Mouse (Mus musculus) liver, embryonic 14.5 days (tissue): Measurements from ENCODE around the gene Cct4. TPM values are rescaled to one million over a fixed set of nuclear protein-coding genes. Genes with fewer than 3 reads are reported as not detected.
A peak's percentile ranks its signal among the peaks of the same experiment; 100 is the strongest.

Source experiments
- ATAC-seq: fragments of 200-750 bp; cut with Nextera tagmentation; 2 replicates; pipeline ENCODE4 v1.8.0; 2017; ENCODE audit warnings: moderate number of reproducible peaks, mild to moderate bottlenecking, moderate library complexity; ENCODE audit not compliant: insufficient read depth
- DNase-seq, 3 experiments: peaks; one replicate each; pipeline ENCODE4 v3.0.0-alpha.2; 2012 to 2013; ENCODE audit warnings: low read depth in 3 of 3, low spot score in 3 of 3
- H3K27ac ChIP-seq: fragments of 300-500 bp; sonication (generic); 2 replicates; pipeline ENCODE4 v1.5.1; 2014; ENCODE audit warnings: moderate library complexity, mild to moderate bottlenecking, control low read depth, inconsistent platforms
- H3K27me3 ChIP-seq: fragments of 300-500 bp; sonication (generic); 2 replicates; pipeline ENCODE4 v1.6.1; 2014; ENCODE audit warnings: mild to moderate bottlenecking, low read length, moderate library complexity; ENCODE audit not compliant: control insufficient read depth, insufficient read depth
- H3K36me3 ChIP-seq: fragments of 300-500 bp; sonication (generic); replicated peaks from 2 replicates; pipeline ENCODE4 v1.6.1; 2014; ENCODE audit warnings: low read depth; ENCODE audit not compliant: control insufficient read depth, insufficient read depth
- H3K4me1 ChIP-seq, 2 experiments: fragments of 200-500 bp in 1 of 2; fragments of 300-500 bp in 1 of 2; sonication (generic) in 1 of 2; replicated peaks; 2 replicates each; pipeline ENCODE4 v1.6.1; 2012 to 2014; ENCODE audit warnings: antibody characterized with exemption in 1 of 2, inconsistent platforms in 1 of 2, low read length in 1 of 2; ENCODE audit not compliant: control insufficient read depth in 2 of 2, insufficient read depth in 2 of 2
- H3K4me2 ChIP-seq: fragments of 300-500 bp; sonication (generic); 2 replicates; pipeline ENCODE4 v1.6.1; 2014; ENCODE audit warnings: low read depth, mild to moderate bottlenecking, control low read depth, moderate library complexity
- H3K4me3 ChIP-seq, 2 experiments: fragments of 200-500 bp in 1 of 2; fragments of 300-500 bp in 1 of 2; sonication (generic) in 1 of 2; 2 replicates each; pipeline ENCODE4 v1.5.1; 2012 to 2014; ENCODE audit warnings: low read depth in 2 of 2, low read length in 2 of 2, mild to moderate bottlenecking in 2 of 2, control low read depth in 1 of 2, inconsistent platforms in 1 of 2, moderate library complexity in 1 of 2; ENCODE audit not compliant: insufficient read depth in 1 of 2
- H3K9ac ChIP-seq: fragments of 300-500 bp; sonication (generic); replicated peaks from 2 replicates; pipeline ENCODE4 v1.6.1; 2014; ENCODE audit warnings: mild to moderate bottlenecking, control low read depth, moderate library complexity
- H3K9me3 ChIP-seq: fragments of 300-500 bp; sonication (generic); 2 replicates; pipeline ENCODE4 v1.6.1; 2016; ENCODE audit warnings: low read length, mixed read lengths; ENCODE audit not compliant: control insufficient read depth
- CTCF ChIP-seq: IDR thresholded peaks from 2 replicates; pipeline ENCODE4 v1.5.1; 2016; ENCODE audit warnings: antibody characterized with exemption, low read depth, control low read depth
- EP300 ChIP-seq: IDR thresholded peaks from 2 replicates; pipeline ENCODE4 v1.6.1; 2016; ENCODE audit warnings: antibody characterized with exemption, low read depth
- WGBS: fragments of 180-500 bp; shearing (Covaris S2); extraction: QIAGEN DNeasy Blood & Tissue Kit; methylation state at CpG from one replicate; pipeline ENCODE4 v1.1.7; 2014; ENCODE audit not compliant: insufficient replicate concordance; 5-methylcytosine and 5-hydroxymethylcytosine counted together
- polyA plus RNA-seq, 2 experiments: library from polyadenylated mRNA; depleted of rRNA in 1 of 2; stranded (reverse) in 1 of 2; unstranded in 1 of 2; fragments of >200 nt; fragmentation: Nextera tagmentation in 1 of 2; extraction: Ambion mirVana in 1 of 2; gene quantifications; 2 replicates each; pipeline versions ENCODE4 v1.2.1 to v1.2.3; 2012 to 2014

Cct4 gene
- polyA plus RNA-seq, 2 experiments, result 65.4 to 142 TPM

- H3K27ac ChIP-seq, result no peak overlapping the region
- TF ChIP-seq CTCF (no peak), EP300 (no peak)
- H3K4me1 ChIP-seq, result no peaks in the 10 kb centered on the region
- H3K27me3 ChIP-seq, result no peaks in the 10 kb centered on the region
- H3K4me3 ChIP-seq, result no peak overlapping the region
- H3K9me3 ChIP-seq, result no peaks in the 10 kb centered on the region
- ATAC-seq (no peak), DNase-seq (no peak)
- 45% methylated on average over 1 of the region's 1 CpGs for WGBS
- no peaks in the 10 kb centered on the region for H3K36me3 ChIP-seq
- H3K4me2 ChIP-seq, result no peak overlapping the region
- H3K9ac ChIP-seq, result no peak overlapping the region
Measured at GRCm38 (mm10) chr11:23013096-23013495, 22.8 kb downstream of the Cct4 start.

DNA sequence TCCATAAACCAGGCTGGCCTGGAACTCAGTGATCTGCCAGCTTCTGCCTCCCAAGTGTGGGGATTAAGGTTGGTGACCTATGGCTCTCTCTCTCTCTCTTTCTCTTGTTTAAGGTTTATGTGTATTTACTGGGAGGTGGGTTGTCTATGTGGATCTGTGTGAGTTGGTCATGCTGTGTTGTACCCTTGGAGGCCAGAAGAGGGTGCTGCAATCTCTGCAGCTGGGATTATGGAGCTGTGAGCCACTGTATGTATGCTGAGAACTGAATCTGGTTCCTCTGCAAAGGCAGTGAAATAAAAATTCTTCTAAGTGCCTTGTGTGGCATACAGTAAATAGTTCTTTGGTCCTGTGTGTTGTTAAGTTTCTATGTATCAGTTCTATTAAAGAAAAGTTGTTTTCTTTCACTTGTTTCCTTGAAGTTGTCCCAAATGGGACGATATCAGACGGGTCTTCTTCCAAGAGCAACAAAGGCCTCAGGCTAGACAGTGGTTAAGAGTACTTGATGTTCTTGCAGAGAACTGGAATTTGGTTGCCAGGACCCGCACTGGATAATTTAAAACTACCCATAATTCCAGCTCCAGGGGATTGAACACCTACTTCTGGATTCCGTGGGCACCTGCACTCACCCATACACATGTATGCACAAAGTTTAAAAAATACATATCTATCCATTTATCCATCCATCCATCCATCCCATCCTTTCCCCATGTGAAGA, 23.4 kb downstream of the Cct4 start:
- H3K4me3 ChIP-seq, result no peak overlapping the region
- H3K36me3 ChIP-seq, result no peaks in the 10 kb centered on the region
- H3K4me2 ChIP-seq, result no peak overlapping the region
- TF ChIP-seq EP300, result no peak
- TF ChIP-seq CTCF, result peak; percentile 77
- no peaks in the 10 kb centered on the region for H3K9me3 ChIP-seq
- DNase-seq (no peak), ATAC-seq (no peak)
- H3K27ac ChIP-seq, result no peak overlapping the region
- no peaks in the 10 kb centered on the region for H3K27me3 ChIP-seq
- H3K4me1 ChIP-seq, result no peaks in the 10 kb centered on the region
- H3K9ac ChIP-seq, result no peak overlapping the region
- WGBS, result 77% methylated on average over 4 of the region's 4 CpGs

DNA sequence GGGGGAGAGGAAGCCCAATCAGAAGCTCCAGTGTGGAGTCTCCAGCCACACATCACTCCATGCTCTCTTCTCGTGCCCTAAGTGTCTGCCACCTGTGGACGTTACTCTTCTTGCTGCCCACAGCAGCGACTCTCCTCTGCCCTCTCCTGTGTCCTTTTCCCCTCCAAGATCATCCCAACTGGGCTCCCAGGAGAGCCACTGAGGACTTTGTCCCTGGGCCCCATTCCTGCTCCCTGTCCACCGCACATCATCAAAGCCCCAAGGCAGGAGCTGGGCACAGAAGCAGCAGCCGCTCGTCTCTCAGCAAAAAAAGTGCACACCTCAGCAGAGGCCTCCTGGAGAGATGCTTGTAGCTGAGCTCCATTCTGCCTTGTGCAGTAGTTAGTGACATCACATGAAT, 24.7 kb downstream of the Cct4 start:
- Histone ChIP-seq H3K4me1 (no peaks in the 10 kb centered on the region), H3K27me3 (no peaks in the 10 kb centered on the region), H3K4me3 (no peak overlapping the region), H3K9me3 (no peaks in the 10 kb centered on the region), H3K27ac (no peak overlapping the region), H3K36me3 (no peaks in the 10 kb centered on the region), H3K9ac (no peak overlapping the region), H3K4me2 (no peak overlapping the region)
- ATAC-seq (no peak), DNase-seq (no peak)
- TF ChIP-seq CTCF (no peak), EP300 (no peak)
- WGBS, result 75% methylated on average over 6 of the region's 6 CpGs

DNA sequence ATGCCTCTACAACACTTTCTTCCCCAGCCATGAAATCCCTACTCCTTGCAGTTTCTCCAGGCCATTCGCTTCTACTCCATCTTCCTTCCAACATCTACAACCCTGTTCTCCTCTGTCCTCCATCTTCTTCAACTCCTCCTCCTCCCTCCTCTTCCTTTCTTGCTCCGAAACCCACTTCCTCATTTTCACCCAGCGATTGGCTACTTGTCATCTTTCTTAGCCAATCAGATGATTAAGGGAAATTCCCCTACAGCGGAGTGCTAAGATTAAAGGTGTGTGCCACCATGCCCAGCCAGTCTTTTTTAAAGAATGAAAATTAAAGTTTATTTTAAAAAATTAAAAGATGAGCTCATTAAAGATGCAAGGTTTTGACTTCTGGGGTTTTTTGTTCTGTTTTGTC, 27.6 kb downstream of the Cct4 start:
- DNase-seq (no peak), ATAC-seq (no peak)
- WGBS, result 54% methylated on average over 4 of the region's 4 CpGs
- Histone ChIP-seq H3K9me3 (no peaks in the 10 kb centered on the region), H3K4me3 (no peak overlapping the region), H3K27me3 (no peaks in the 10 kb centered on the region), H3K36me3 (no peaks in the 10 kb centered on the region), H3K27ac (no peak overlapping the region), H3K9ac (no peak overlapping the region), H3K4me2 (no peak overlapping the region), H3K4me1 (no peaks in the 10 kb centered on the region)
- TF ChIP-seq CTCF (no peak), EP300 (no peak)

DNA sequence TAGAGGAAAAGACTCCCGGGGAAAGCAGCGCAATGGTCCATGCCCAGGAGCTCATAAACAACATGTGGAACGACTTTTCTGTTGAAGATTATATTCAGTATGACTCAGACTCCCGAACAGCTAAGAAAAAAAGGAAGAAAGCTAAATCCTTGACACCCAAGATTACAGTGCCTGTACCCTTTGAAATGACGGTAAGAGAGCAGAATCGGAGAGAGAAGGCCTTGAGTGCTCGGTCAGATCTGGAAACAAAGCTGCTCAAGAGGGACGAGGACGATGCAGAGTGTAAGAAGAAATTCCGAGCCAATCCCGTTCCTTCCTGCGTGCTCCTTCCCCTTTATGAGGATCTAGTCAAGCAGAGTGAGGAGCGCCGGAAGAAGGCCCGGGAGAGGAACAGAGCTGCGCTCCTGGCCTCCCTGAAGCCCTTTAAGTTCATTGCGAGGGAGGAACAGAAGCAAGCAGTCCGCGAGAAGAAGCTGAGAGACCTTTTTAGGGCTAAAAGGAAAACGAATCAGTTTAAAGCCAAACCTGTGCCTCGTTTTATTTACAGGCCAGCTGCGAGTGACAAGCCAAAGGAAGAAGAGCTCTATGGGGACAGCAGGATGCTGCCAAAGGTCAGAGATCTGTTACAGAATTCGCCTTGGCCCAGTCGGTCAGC, 29.9 kb downstream of the Cct4 start:
- TF ChIP-seq EP300, result no peak
- TF ChIP-seq CTCF, result no peak

More for the DNA sequence above, 29.9 kb downstream of the Cct4 start:
- Histone ChIP-seq H3K4me2 (no peak overlapping the region), H3K4me1 (no peaks in the 10 kb centered on the region), H3K36me3 (no peaks in the 10 kb centered on the region), H3K27me3 (no peaks in the 10 kb centered on the region), H3K27ac (no peak overlapping the region), H3K9me3 (no peaks in the 10 kb centered on the region), H3K4me3 (no peak overlapping the region), H3K9ac (no peak overlapping the region)
- 70% methylated on average over 24 of the region's 24 CpGs for WGBS
- DNase-seq (no peak), ATAC-seq (no peak)
